Mouse (Mus musculus) testis, adult 2 months (tissue): ENCODE results near the gene Ppp1r12c.

ENCODE experiments used
- CTCF ChIP-seq: fragments of 200-500 bp; IDR thresholded peaks from 2 replicates; pipeline ENCODE4 v1.5.1; 2012; ENCODE audit warnings: low read depth, mild to moderate bottlenecking, inconsistent platforms, low read length, moderate library complexity; ENCODE audit not compliant: control insufficient read depth, insufficient read depth, insufficient replicate concordance
- POLR2A ChIP-seq: fragments of 200-500 bp; IDR thresholded peaks from 2 replicates; pipeline ENCODE4 v1.6.1; 2012; ENCODE audit warnings: low read depth, mild to moderate bottlenecking, inconsistent platforms, low read length, moderate library complexity; ENCODE audit not compliant: control insufficient read depth

DNA sequence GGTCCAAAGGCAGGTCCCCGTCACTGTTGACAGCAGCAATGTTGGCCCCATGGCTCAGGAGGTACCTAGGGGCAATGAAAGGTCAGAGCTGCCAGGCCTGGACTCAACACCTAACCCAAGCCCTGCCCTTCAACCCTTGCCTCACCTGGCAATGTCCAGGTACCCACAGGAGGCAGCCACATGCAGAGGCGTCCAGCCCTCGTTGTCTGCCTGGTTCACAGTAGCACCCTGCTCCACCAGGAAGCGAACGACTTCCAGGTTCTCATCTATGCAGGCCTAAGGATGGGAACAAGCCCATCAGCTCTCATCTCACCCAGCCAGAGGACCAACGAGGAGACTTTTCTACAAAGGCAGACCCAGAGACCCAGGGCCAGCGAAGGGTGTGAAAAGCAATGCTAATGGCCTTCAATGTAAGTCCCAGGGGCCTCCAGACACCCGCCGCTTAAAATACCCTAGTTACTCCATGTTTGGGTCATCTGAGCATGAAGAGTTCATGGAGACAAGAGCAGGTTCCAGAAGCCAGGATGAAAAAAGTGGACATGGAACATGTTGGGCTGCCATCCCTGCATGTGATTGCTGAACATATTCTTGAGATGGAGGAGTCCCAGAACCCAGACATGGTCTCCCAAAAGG is 4.1 kb downstream of the Ppp1r12c start:
- TF ChIP-seq POLR2A (no peak), CTCF (no peak)
